Mouse (Mus musculus) MEL (cell line): Measurements from ENCODE around the gene Reep1.

Experiments used
- CTCF ChIP-seq, 3 experiments: IDR thresholded peaks in 2 of 3; conservative IDR thresholded peaks in 1 of 3; 2 replicates each; pipeline ENCODE4 v1.5.1; 2011 to 2012; ENCODE audit warnings: low read length in 3 of 3, low read depth in 2 of 3, mild to moderate bottlenecking in 2 of 3, improper control_type of control experiment in 1 of 3, inconsistent platforms in 1 of 3, mixed read lengths in 1 of 3, moderate library complexity in 1 of 3; ENCODE audit not compliant: control insufficient read depth in 1 of 3, insufficient read depth in 1 of 3, poor library complexity in 1 of 3, severe bottlenecking in 1 of 3
- E2F4 ChIP-seq: IDR thresholded peaks from 2 replicates; pipeline ENCODE4 v1.6.1; 2011; ENCODE audit warnings: low read depth, low read length, improper control_type of control experiment, borderline replicate concordance
- MAZ ChIP-seq: IDR thresholded peaks from 2 replicates; pipeline ENCODE4 v1.6.1; 2012; ENCODE audit warnings: low read depth, mild to moderate bottlenecking, inconsistent platforms, low read length, improper control_type of control experiment
- NRF1 ChIP-seq: IDR thresholded peaks from 2 replicates; pipeline ENCODE4 v1.6.1; 2014; ENCODE audit warnings: low read depth, mild to moderate bottlenecking, inconsistent platforms, low read length, improper control_type of control experiment, moderate library complexity; ENCODE audit not compliant: poor library complexity, insufficient read depth, severe bottlenecking
- POLR2A ChIP-seq, 2 experiments: IDR thresholded peaks; 2 replicates each; pipeline ENCODE4 v1.6.1; 2011 to 2012; ENCODE audit warnings: low read length in 2 of 2, mild to moderate bottlenecking in 2 of 2, control low read depth in 1 of 2, improper control_type of control experiment in 1 of 2, low read depth in 1 of 2, moderate library complexity in 1 of 2; ENCODE audit not compliant: control insufficient read depth in 1 of 2, insufficient read depth in 1 of 2, poor library complexity in 1 of 2
- POLR2AphosphoS2 ChIP-seq: IDR thresholded peaks from 2 replicates; pipeline ENCODE4 v1.6.1; 2011; ENCODE audit warnings: low read length, improper control_type of control experiment
- SIN3A ChIP-seq: IDR thresholded peaks from 2 replicates; pipeline ENCODE4 v1.6.1; 2012; ENCODE audit warnings: low read length, improper control_type of control experiment, inconsistent platforms
- TBP ChIP-seq: IDR thresholded peaks from 2 replicates; pipeline ENCODE4 v1.8.0; 2011; ENCODE audit warnings: low read depth, low read length, improper control_type of control experiment
- TCF12 ChIP-seq: IDR thresholded peaks from 2 replicates; pipeline ENCODE4 v1.6.1; 2014; ENCODE audit warnings: low read depth, mild to moderate bottlenecking, inconsistent platforms, low read length, improper control_type of control experiment, moderate library complexity
- ZC3H11A ChIP-seq: IDR thresholded peaks from 2 replicates; pipeline ENCODE4 v1.6.1; 2012; ENCODE audit warnings: low read depth, mild to moderate bottlenecking, inconsistent platforms, low read length, improper control_type of control experiment

DNA sequence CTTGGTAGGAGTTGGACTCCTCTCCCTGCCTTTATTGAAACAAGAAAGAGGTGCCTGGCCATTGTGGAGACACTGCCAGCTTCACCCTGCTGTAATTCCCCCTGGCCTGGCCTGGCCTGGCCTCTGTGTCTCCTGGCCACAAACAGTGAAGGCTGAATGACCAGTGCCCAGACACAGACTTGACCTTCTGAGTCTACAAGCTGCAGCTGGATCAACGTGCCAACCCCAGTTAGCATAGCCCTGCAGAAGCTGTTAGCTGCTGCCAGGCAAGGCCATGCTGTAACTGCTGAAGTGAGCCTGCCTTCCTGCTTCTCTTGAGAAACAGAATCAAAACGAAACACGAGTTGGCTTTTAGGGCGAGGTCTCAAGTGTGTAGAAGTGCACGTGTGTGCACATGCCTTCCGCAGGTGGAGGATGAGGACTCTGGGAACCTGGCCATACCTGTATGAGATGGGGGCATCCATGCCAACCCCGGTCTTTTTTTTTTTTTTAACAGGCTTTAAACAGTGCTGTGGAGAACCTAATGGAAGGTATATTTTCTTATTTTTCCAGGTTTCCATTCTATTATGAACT, 65.4 kb downstream of the Reep1 start:
- TF ChIP-seq CTCF (IDR thresholded peaks at IDR 0.05 in 2 of 3, conservative IDR thresholded peaks at IDR 0.05 in 1 of 3; ENCODE audit: control insufficient read depth in 1 of 3, insufficient read depth in 1 of 3, low read depth in 2 of 3, low read length in 3 of 3, poor library complexity in 1 of 3, severe bottlenecking in 1 of 3) (no peak), POLR2AphosphoS2 (no peak), SIN3A (no peak), NRF1 (no peak), E2F4 (no peak), MAZ (no peak), ZC3H11A (no peak), TBP (no peak), TCF12 (no peak), POLR2A (IDR thresholded peaks at IDR 0.05; ENCODE audit: control insufficient read depth in 1 of 2, insufficient read depth in 1 of 2, low read depth in 1 of 2, low read length in 2 of 2, poor library complexity in 1 of 2) (no peak)
